Comparison of ENCODE assay signal across 8 mouse cellular contexts in genomic region chr10:128015068-128015934, GRCm38 (mm10). TPM values are rescaled to one million over a fixed set of nuclear protein-coding genes. Genes with fewer than 3 reads are reported as not detected.
DNase-seq lines count a peak whose midpoint lies in the region; ATAC-seq and TF ChIP-seq lines count a peak whose summit lies in the region.

Gene Prim1 (plus strand): TSS chr10:128015168.

- H3K9ac ChIP-seq in embryonic facial prominence, embryonic 12.5 days: peak within 1 kb of the TSS; percentile 73
- peak within 1 kb of the TSS; percentile 54 for H3K9ac ChIP-seq in heart, adult 2 months (ENCODE audit: low read depth, low read length)
- peak within 1 kb of the TSS; percentile 52 for H3K9ac ChIP-seq in limb, embryonic 15.5 days
- peak within 1 kb of the TSS; percentile 63 for H3K9ac ChIP-seq in midbrain, postnatal 0 days (replicated peaks; ENCODE audit: low read length, poor library complexity, severe bottlenecking)

- no peak for TF ChIP-seq POLR2A in heart, adult 2 months (IDR thresholded peaks at IDR 0.05; ENCODE audit: insufficient read depth, low read depth, low read length)

- no peaks in the 10 kb centered on the region for H3K4me1 ChIP-seq in embryonic facial prominence, embryonic 12.5 days
- no peaks in the 10 kb centered on the region for H3K4me1 ChIP-seq in heart, adult 2 months (ENCODE audit: control insufficient read depth, insufficient read depth, low read length)
- H3K4me1 ChIP-seq in limb, embryonic 15.5 days: no peaks in the 10 kb centered on the region
- 0 out of 2 replicates have a peak, but pooled peaks cover 3% of the 10 kb centered on the region for H3K4me1 ChIP-seq in midbrain, postnatal 0 days (ENCODE audit: insufficient read depth, low read length)

- 6% methylated on average over 31 of the region's 31 CpGs for WGBS in embryonic facial prominence, embryonic 12.5 days
- 4% methylated on average over 31 of the region's 31 CpGs for WGBS in heart, adult 2 months
- 5% methylated on average over 31 of the region's 31 CpGs for whole genome bisulfite sequencing in limb, embryonic 15.5 days
- WGBS in midbrain, postnatal 0 days: 6% methylated on average over 31 of the region's 31 CpGs

- DNase-seq in 416B (ENCODE audit: low read depth): peak; percentile 90
- DNase-seq in adrenal gland, postnatal 36 days: peak; percentile 81 to 83
- DNase-seq in heart, adult 2 months: peak; percentile 82 to 83
- DNase-seq in kidney, adult 8-10 months: peak; percentile 81 to 85
- DNase-seq in midbrain, postnatal 0 days (ENCODE audit: low spot score): peak; percentile 87
- DNase-seq in spleen, postnatal 10 days (ENCODE audit: low spot score in 2 of 2): peak; percentile 79 to 89

- no peaks in the 10 kb centered on the region for H3K79me2 ChIP-seq in heart, adult 2 months (replicated peaks; ENCODE audit: control insufficient read depth, insufficient read depth, low read length)

- peak within 1 kb of the TSS; percentile 89 for H3K27ac ChIP-seq in embryonic facial prominence, embryonic 12.5 days
- no peak within 1 kb of the TSS; the same call in 1 of the 2 replicates for H3K27ac ChIP-seq in heart, adult 2 months
- peak within 1 kb of the TSS; percentile 87 for H3K27ac ChIP-seq in limb, embryonic 15.5 days
- H3K27ac ChIP-seq in midbrain, postnatal 0 days (ENCODE audit: low read depth, low read length): peak within 1 kb of the TSS; percentile 69

- no peak for TF ChIP-seq CTCF in heart, adult 2 months (IDR thresholded peaks at IDR 0.05)
- no peak for TF ChIP-seq CTCF in midbrain, postnatal 0 days (IDR thresholded peaks at IDR 0.05)

- no peak for TF ChIP-seq EP300 in heart, adult 2 months (IDR thresholded peaks at IDR 0.05; ENCODE audit: insufficient read depth, low read depth, low read length)

- intact Hi-C loops in heart, adult 2 months (cut with DNase I): no loop called here

- peak within 1 kb of the TSS; percentile 64 for H3K4me3 ChIP-seq in embryonic facial prominence, embryonic 12.5 days
- peak within 1 kb of the TSS; percentile 59 for H3K4me3 ChIP-seq in heart, adult 2 months
- peak within 1 kb of the TSS; percentile 57 for H3K4me3 ChIP-seq in limb, embryonic 15.5 days
- peak within 1 kb of the TSS; percentile 66 for H3K4me3 ChIP-seq in midbrain, postnatal 0 days (ENCODE audit: low read depth, low read length)

- no peaks in the 10 kb centered on the region for H3K27me3 ChIP-seq in embryonic facial prominence, embryonic 12.5 days
- no peaks in the 10 kb centered on the region for H3K27me3 ChIP-seq in heart, adult 2 months (ENCODE audit: control insufficient read depth, insufficient read depth, low read length)
- H3K27me3 ChIP-seq in limb, embryonic 15.5 days: no peaks in the 10 kb centered on the region
- H3K27me3 ChIP-seq in midbrain, postnatal 0 days (ENCODE audit: insufficient read depth, low read length): no peaks in the 10 kb centered on the region

- ATAC-seq in embryonic facial prominence, embryonic 12.5 days (ENCODE audit: insufficient number of reproducible peaks, insufficient read depth, low FRiP score, low TSS enrichment): peak; percentile 94
- peak; percentile 80 for ATAC-seq in limb, embryonic 15.5 days (ENCODE audit: insufficient number of reproducible peaks, low FRiP score, low TSS enrichment, low read depth)
- peak; percentile 91 for ATAC-seq in midbrain, postnatal 0 days (ENCODE audit: low FRiP score)

- H3K9me3 ChIP-seq in embryonic facial prominence, embryonic 12.5 days: no peaks in the 10 kb centered on the region
- H3K9me3 ChIP-seq in limb, embryonic 15.5 days: no peaks in the 10 kb centered on the region
- H3K9me3 ChIP-seq in midbrain, postnatal 0 days (ENCODE audit: low read length): no peaks in the 10 kb centered on the region

- peaks cover 15% of the 10 kb centered on the region for H3K36me3 ChIP-seq in embryonic facial prominence, embryonic 12.5 days
- no peaks in the 10 kb centered on the region for H3K36me3 ChIP-seq in heart, adult 2 months (ENCODE audit: control insufficient read depth, insufficient read depth, low read length)
- peaks cover 15% of the 10 kb centered on the region for H3K36me3 ChIP-seq in limb, embryonic 15.5 days
- peaks cover 9% of the 10 kb centered on the region; the same call in 1 of the 2 replicates for H3K36me3 ChIP-seq in midbrain, postnatal 0 days (ENCODE audit: insufficient read depth, low read length)

- H3K4me2 ChIP-seq in embryonic facial prominence, embryonic 12.5 days (replicated peaks): peak within 1 kb of the TSS; percentile 63
- H3K4me2 ChIP-seq in limb, embryonic 15.5 days: peak within 1 kb of the TSS; percentile 53
- peak within 1 kb of the TSS; percentile 73 for H3K4me2 ChIP-seq in midbrain, postnatal 0 days (ENCODE audit: low read depth, low read length, poor library complexity, severe bottlenecking)

RNA-seq across cellular contexts. Expression of gene Prim1, which starts in this region (rescaled TPM):
- 1 to 10 TPM; 4.2 to 4.5 TPM for total RNA-seq in adrenal gland, postnatal 36 days (2021)
- 94.6 and 95.2 TPM in 2 replicates for polyA plus RNA-seq in embryonic facial prominence, embryonic 12.5 days (2016; fragmentation: Nextera tagmentation; extraction: Ambion mirVana)
- 1 to 10 TPM; 1.7 TPM for total RNA-seq in heart, adult 2 months (2021)
- 1.2 and 2.0 TPM in 2 replicates for polyA plus RNA-seq in heart, adult 2 months (2012; rRNA removed)
- polyA plus RNA-seq in limb, embryonic 15.5 days (2015; fragmentation: Nextera tagmentation; extraction: Ambion mirVana): 63.7 and 71.9 TPM in 2 replicates
- total RNA-seq in midbrain, postnatal 0 days (2014; rRNA removed): 19.8 and 30.1 TPM in 2 replicates
- 33.5 and 33.6 TPM in 2 replicates for polyA plus RNA-seq in midbrain, postnatal 0 days (2015; fragmentation: Nextera tagmentation; extraction: Ambion mirVana)

Comparison
In these comparisons a context has a peak if more than half of its experiments do, and no peak if none do; other contexts are left out.
1. RNA of gene Prim1 (polyA plus RNA-seq): 94.6 to 95.2 TPM in embryonic facial prominence, embryonic 12.5 days, 63.7 to 71.9 TPM in limb, embryonic 15.5 days and 33.5 to 33.6 TPM in midbrain, postnatal 0 days; 1.2 to 2.0 TPM in heart, adult 2 months; every median in the first group is over 10 times any median in the second.
2. Peak in every context shown above with its lines, with median percentiles within 50 percentile points of each other: DNase-seq, ATAC-seq, H3K4me2 ChIP-seq, H3K4me3 ChIP-seq and H3K9ac ChIP-seq.